Mouse (Mus musculus) layer of hippocampus, postnatal 25 days (tissue): ENCODE data around the gene Srd5a2. TPM values are rescaled to one million over a fixed set of nuclear protein-coding genes. Genes with fewer than 3 reads are reported as not detected.

ENCODE experiments used
- DNase-seq, 2 experiments: peaks; one replicate each; pipeline ENCODE4 v3.0.0; 2022; ENCODE audit warnings: mixed read lengths in 2 of 2, low spot score in 1 of 2; ENCODE audit errors: extremely low spot score in 1 of 2
- total RNA-seq, 2 experiments: library from RNA; stranded (reverse); gene quantifications; 2 replicates each; pipeline ENCODE4 v1.2.3; 2021

The Srd5a2 gene
- total RNA-seq, 2 experiments from 2014 or later, result not detected

GRCm38 (mm10) chr17:73986571-73986970 is 61.1 kb downstream of the Srd5a2 start:
- no peak for DNase-seq

DNA sequence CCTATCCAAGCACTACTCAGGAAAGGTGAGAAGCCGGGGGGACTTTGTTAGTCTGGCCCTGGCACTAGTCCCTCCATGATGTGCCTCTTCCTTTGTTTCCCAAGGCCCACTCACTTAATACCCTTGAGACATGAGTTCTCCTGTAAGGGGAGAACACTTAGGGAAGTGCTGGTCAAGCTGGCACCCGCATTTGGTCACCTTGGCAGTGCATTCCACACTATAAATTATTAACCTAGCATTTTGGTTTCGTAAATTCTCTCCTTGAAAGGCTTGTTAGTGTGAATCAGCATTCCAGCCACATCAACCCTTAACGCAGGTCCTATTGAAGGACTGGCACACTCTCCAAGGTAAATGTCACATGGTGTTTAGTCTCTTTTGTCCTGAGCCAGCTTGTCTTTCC is 61.8 kb downstream of the Srd5a2 start:
- DNase-seq, result no peak

DNA sequence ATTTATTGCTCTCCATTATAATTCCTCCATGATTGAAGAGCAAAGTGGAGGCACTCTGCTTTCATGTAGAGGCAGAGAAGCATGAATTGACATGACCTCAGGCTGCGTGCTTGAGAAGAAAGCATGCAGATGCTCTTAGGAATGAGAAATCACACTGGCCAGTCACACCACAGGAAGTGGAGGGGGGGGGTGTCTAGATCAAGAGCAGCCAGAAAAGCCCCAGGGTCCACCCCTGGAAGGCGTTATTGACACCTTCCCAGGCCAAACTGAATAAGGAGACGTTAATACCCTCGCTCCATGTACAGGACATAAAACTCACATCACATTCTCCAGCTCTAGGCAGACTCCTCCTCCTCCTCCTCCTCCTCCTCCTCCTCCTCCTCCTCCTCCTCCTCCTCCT is 63.2 kb downstream of the Srd5a2 start:
- no peak for DNase-seq

GRCm38 (mm10) chr17:73982871-73983270 is 64.8 kb downstream of the Srd5a2 start:
- no peak for DNase-seq

DNA sequence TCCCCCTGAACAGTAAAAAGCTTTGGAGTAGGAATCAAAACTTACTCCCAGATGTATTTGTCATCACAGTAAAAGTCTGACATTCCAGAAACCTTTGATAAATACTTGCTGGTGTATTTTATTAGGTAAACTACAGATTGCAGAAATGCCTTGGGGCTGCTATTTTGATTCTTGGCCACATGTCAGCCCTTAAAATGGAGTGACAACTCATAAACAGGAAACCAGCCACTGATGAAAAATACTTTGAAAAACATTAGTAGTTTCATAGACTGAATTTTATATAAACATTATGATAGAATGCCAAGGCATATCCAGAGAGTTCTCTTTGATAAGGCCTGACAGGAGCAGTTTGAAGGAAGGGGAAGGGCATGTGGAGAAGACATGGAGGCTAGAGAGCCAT is 71.7 kb downstream of the Srd5a2 start:
- no peak for DNase-seq

- DNase-seq, result no peak
These were observed 75.1 kb downstream of the Srd5a2 start for GRCm38 (mm10) chr17:73972648-73973047.

DNA sequence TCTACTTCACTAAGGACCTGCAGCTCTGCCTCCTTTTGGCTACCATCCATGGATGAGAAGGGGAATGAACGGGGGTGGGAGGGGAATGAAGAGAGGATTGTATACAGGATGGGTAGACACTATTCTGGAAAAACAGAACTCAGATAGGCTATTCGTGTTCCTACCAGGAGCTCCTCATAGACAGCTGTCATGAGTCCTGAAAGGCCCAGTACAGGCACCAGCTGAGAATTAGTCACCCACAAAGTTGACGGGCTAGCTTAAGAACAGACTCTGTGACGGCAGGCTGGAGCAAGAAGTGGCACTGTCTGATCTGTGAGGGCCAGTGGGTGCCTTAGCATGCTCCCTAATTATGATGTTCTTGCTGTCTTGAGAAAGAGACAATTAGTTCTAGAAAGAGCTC is 76.4 kb downstream of the Srd5a2 start:
- DNase-seq, result no peak

DNA sequence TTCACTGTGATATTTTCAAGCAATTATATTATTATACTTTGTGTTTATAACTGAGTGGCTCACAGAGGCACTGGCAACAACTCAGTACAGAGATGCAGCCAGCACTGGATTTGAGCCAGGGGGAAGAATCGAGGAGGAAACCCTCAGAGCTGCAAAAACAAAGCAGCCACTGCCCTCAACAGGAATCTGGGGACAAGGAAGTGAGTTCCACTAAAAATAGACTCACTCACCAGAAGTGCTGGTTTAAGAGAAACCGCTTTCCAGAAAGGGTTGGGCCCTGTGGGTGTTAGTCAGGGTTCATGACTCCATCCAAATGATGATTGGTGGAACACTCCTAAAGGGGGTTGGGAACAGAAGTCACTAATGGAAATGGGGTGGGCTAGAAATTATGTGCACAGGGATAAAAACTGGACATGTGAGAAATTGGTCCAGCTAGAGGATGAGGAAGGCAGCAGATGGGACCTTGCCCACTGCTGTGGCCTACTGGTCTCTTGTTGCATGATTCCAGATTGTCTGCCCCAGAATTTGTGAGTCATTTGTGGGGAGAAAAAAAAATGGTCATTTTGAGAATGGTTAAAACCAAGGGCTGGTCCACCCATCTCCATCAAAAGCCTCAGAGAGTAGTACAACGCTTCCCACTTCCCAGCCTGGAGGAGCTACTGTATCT is 77.2 kb downstream of the Srd5a2 start:
- peak in 1 of 2 experiments; percentile 27 for DNase-seq

Other genes starting within 250 kb of the Srd5a2 start
- 100 to 1,000 TPM; 128 to 138 TPM for gene Ehd3, start 243.8 kb downstream of the Srd5a2 start, total RNA-seq
- gene Xdh, start 97.7 kb downstream of the Srd5a2 start, total RNA-seq, result 1 to 10 TPM; 3.1 to 4.6 TPM
- gene Memo1, start 247.6 kb upstream of the Srd5a2 start, total RNA-seq, result 10 to 100 TPM; 39.6 to 48.5 TPM